Mouse (Mus musculus) left cerebral cortex, postnatal 4 days (tissue): ENCODE measurements at regions not wholly inside any gene's neighbourhood (a gene's known extent, or its start where the extent isn't known, plus 50 kb on each side); places are given as distances from the start of the nearest gene placed in this dataset.

Source experiments
- DNase-seq: peaks from one replicate; pipeline ENCODE4 v3.0.0-alpha.2; 2022
- intact Hi-C: fragments of 180-260 bp; cut with DNase I; formaldehyde crosslinking; loops from one replicate; pipeline ENCODE4 v1.15.1; 2025

DNA sequence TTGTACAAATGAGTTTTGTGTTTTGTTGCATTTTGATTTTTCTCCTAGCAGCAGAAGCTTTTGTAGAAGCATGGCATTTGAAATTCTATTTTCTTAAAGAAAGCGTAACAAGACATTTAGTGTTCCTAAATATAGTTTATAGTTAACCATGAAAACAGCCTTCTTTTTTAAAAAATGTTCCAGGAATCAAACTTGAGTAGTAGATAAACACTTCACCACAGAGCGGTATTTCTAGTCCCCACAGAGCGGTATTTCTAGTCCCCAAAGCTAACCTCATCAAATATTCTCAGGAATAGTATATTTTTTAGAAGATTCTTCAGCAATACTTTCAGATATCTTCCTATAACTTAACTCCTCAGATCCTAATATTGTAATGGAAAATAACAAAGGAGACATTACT lies 2146.6 kb downstream of the 9330182O14Rik start:
- intact Hi-C loops: no loop called here
- DNase-seq: no peak

DNA sequence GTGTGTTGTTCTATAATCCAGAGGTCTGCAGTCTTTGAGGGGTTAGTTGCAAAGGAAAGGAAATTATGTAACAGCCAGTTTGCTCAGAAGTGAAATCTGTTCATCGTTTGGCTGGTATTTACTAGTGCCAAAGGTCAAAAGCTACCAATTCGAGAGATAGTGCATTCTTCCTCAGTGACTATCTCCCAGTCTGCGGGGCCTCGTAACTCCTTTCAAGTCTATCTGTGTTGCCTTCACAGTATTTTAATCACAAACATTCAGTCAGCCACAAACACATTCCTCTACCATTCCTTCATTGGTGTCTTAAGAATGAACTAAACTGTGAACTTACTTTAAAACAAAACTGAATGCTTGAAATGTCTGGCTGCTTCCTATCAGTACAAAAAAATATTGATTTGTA lies 2162.2 kb downstream of the 9330182O14Rik start:
- intact Hi-C loops: no loop called here
- no peak for DNase-seq

DNA sequence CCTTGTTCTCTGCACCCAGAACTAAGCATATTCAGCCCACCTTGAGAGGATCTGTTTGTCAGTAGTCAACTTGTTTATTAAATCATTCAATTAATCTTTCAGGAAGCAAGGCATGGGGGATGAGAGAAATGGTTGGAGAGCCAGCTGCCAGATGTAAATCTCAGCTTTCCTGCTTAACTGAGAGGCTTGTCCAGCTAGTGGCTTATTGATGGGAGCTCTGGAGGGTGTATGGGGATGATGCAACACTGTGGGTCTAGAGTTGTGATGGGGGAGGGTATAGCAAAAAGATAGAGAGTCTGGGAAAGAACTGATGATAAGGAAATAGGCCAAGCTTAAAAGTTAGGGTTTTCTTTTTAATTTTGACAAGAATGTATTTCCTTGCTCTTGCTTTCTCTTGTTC lies 2163.3 kb downstream of the 9330182O14Rik start:
- intact Hi-C loops: no loop called here
- no peak for DNase-seq

DNA sequence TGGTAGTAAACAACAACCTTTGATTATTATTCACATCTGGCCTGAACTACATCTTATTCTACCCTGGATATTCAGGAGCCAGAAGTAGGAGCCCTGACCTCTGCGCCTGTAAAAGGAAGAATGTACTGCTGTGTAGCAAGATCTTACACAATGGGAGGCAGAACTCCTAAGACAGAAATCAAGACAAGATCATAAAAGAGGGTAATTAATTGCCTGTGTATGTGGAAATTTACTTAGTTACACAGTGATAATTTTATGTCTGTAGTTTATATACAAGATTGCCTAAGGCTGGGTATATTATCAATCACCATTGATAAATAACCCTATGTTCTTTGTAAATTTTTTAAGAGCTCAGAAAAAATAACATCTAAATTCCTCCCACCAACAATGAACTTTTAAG lies 2167.8 kb downstream of the 9330182O14Rik start:
- no peak for DNase-seq
- intact Hi-C loops: no loop called here

DNA sequence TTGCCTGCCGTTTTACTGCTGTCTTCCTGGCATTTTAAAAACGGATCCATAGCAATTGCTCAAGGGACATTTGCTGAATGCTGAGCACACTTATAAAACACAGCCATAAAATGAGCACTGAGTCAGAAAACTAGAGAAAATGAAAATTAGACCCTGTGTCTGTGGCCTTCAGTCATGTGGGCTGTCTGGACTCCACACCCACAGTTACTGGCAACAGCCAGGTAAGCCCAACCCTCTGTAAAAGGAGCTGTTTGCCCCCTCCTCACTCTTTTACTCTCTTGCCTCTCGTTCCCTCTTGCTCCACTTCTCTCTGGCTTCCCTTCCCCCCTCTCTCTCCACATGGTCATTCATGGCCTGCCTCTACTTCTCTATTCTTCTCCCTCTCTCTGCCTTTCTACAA lies 2169.9 kb downstream of the 9330182O14Rik start:
- intact Hi-C loops: no loop called here
- DNase-seq: no peak

DNA sequence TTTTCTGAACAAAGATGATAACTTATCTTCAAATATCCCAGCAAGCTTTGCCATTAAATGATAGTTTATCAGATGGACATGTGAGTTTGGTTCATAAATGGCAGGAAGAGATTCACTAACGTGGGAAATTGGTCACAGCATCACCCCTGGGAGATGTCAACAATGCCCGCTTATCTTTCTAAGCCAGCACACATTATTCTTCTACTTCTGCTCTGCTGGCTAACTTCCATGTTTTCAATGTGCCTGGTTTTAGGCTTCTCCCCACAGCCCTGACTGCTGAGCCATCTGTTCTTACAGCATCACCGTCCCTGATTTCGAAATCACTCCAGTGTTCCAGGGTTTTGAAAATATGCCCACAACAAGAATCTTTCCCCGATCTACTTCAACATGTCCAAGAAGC lies 2175.4 kb downstream of the 9330182O14Rik start:
- DNase-seq: peak; percentile 49
- intact Hi-C loops: no loop called here

DNA sequence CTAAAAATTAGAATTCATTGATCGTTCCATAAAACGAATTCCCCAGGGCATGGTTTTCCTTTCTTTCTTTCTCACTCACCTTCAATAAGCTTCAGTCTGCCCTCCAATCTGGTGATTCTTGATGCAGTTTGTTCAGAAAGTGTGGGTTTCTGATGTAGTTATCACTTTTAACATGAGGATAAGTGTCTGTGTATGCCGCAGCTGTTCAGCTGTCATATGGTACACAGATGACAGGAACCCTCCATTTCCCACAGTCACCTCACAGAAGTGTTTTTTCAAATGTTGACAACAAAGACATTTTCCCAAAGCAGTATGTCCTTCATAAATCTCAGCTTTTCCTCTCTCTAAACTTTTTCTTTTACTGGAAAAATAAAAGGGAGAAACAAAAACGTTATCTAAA lies 2177.0 kb downstream of the 9330182O14Rik start:
- intact Hi-C loops: no loop called here
- no peak for DNase-seq

DNA sequence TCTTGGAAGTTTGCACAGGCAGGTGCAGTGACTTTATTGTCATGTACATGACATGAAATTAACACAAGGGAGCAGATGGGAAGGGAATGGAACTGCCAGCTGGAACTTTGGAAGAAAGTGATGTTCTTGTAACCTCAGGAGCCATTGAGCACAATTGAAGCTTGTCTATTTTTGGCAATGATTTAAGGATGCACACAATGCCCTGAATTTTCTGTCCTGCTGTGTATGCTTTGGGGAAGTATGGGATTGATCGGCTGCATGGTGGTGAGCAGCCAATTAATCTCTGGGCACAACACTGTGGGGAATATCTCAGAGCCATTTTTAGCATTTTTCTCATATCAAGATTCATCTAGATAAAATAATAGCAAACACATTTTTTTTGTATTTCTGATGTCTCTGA lies 2186.2 kb downstream of the 9330182O14Rik start:
- intact Hi-C loops: no loop called here
- peak; percentile 16 for DNase-seq

DNA sequence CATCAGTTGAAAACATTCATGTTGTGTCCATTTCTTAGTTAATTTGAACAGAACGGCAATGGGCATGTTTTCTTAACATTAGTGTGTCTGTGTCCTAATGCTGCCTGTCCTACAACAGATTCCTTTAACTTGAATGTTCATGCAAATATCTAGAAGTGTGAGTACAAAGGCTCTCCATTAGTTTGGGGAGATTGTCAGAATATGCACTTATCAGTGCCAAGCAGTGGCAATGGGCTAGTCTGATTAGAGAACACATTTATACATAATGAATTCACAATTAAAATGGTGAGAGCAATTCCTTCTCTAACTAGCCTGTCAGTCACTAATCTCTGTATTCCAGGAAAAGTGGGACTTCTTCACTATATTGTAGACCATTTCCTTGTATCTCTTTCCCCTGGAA lies 2188.8 kb downstream of the 9330182O14Rik start:
- DNase-seq: no peak
- intact Hi-C loops: no loop called here

DNA sequence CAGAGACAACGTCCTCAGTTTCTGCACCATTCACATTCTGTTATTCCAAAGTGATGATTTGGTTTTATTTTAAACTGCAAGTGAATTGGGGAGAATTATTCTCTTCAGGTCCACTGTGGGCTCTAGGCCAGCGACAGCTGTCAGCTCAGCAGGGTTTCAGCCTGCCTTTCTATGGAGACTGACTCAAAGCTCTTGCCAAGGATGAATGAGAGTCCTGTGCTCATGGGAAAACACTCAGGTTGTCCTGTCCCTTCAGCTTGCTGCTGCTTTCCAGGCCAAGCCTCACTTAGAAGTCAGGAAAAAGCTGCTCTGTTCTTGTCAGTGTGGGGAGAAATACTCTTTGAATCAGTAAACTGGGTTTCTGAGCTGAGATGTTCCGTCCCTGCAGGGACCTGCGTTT lies 2191.1 kb downstream of the 9330182O14Rik start:
- DNase-seq: peak; percentile 94
- intact Hi-C loops: no loop called here

DNA sequence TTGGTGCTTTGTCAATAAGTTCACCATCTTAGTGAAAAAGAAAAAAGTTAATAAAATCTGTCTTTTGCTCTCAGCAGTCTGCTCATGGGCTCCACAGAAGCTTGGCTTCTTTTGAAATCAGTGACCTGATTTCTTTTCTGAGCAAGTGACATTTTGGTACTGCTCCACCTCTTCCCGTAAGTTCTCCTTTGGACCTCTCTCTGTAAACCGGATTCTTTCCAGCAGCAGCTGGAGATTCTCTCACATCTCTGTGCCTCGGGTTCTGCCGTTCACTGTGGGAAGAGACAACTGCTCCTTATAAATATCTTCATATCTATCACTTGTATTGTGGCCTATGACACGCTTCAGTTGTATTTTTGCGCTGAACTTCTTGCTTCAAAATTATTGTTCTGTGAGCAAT lies 2194.4 kb downstream of the 9330182O14Rik start:
- peak; percentile 8 for DNase-seq
- intact Hi-C loops: no loop called here

DNA sequence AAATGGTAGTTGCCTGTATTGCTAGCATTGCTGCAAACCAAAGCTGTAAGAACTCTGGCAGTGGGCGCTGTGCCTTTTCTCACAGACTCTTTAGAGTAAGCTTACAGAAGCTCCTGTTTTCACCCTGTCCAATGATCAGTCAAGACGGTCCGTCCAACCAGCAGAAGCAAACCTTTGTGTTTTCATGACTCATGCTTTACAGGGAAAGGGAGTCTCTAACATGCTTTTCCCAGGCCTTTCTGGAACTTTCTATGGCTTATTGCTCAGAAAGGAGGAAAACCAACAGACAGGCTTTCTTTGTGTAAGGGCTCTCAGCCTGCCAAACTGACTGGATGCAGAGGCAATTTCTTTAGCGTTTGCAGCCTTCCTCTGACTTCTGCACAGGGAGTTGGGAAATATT lies 2195.6 kb downstream of the 9330182O14Rik start:
- intact Hi-C loops: no loop called here
- peak; percentile 32 for DNase-seq

DNA sequence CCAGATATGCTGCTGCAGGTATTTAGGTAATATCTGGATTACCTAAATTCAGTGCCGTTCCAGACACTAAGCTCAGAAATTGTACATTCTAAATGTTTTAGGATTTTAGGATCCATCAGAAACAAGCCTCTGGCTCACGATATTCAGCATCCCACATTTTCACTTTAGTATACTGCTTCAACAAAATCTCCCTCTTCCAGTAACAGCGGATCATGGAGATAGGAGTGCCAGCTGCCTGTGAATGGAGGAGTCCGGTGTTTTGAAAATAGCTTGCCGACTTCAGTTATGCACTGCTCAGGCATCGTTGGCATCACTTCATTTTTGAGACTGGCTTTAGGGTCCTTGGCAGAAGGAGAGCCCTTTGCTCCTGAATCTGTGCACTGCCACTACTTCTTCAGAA lies 2199.5 kb downstream of the 9330182O14Rik start:
- intact Hi-C loops: no loop called here
- DNase-seq: no peak

DNA sequence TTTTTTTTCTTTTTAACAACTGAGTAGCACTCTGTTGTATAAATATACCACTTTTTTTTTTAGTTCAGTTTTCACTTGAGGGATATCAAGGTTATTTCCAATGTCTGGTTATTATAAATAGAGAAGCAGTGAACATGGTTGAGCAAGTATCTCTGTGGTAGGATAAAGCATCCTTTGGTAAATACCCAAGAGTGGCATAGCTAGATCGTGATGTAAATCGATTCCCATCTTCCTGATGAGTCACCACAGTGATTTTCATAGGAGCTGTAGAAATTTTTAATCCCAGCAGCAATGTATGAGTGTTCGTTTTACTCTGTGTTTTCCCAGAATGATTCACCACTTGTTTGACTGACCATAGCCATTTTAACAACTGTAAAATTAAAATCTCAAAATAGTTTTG lies 2212.0 kb downstream of the 9330182O14Rik start:
- intact Hi-C loops: no loop called here

DNA sequence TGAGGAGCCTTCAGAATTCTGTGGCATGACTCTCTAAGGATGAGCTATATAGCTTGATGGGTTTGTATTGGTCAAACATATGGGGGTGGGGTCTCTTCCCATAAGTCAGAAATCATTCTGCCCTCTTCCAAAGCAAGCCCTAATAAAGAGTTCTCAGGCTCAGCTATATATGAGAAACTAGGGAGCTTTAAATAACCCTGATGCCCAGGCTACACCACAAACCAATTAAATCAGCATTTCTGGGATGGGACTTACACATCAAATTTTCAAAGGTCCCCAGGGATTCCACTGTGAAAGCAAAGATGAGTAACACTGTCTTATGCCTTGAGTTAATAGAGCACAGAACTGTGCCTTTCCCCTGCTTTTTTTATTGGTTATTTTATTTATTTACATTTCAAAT lies 2227.7 kb downstream of the 9330182O14Rik start:
- intact Hi-C loops: no loop called here
- DNase-seq: no peak

More for the DNA sequence above, 2212.0 kb downstream of the 9330182O14Rik start:
- DNase-seq: no peak

DNA sequence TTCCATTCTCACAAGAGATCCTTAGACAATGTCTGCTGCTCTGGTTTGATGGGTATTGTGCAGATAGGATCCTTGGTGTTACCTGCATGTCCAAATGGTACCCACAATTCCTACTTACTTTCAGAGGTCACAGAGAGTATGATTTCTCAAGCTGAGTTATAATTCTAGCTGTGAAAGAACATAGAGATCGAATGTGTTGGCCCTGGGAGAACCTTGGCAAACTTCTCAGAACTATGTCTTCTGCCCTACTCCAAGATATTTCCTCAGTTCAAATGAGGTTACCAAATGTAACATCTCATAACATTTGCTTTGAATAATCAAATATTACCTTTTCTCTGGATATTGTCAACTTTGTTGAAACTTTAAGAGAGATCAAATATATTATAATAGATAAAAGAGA lies 2230.8 kb downstream of the 9330182O14Rik start:
- DNase-seq: no peak
- intact Hi-C loops: no loop called here

DNA sequence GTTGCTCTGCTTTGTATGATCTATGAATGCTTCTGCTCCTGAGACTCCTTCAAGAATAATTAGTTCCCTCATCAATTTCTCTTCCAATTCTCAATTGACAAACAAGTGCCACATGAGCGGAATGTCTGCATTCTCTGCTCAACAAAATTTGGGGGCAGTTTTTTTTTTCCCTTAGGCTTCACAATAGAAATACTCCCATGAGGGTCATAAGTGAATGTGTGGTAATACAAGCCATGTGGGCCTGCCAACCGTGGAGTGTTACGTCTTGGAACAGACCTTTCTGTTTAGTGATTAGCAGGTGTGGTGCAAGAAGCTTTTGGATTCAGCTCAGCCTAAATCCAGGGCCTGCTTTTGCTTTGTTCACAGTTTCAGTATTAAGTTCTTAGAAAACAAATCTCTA lies 2232.6 kb downstream of the 9330182O14Rik start:
- intact Hi-C loops: no loop called here

DNA sequence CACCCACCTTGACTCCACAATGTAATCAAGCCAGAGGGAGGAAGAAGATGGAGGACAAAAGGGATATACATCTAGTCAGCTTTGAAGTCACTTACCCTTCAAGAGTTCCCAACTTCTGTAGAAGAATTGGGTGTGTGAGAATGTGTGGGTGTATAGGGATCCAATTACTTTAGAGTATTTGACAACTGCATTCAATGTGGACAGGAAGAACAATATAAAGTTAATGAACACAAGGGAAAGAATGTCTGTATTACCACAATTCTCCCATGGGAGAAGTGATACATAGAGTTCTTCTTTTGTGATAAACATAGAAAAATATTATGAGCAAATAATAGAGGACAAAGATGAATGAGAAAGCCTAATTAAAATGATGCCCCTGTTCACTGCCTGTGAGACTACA lies 2235.4 kb downstream of the 9330182O14Rik start:
- DNase-seq: no peak
- intact Hi-C loops: no loop called here

More for the DNA sequence above, 2232.6 kb downstream of the 9330182O14Rik start:
- DNase-seq: no peak

DNA sequence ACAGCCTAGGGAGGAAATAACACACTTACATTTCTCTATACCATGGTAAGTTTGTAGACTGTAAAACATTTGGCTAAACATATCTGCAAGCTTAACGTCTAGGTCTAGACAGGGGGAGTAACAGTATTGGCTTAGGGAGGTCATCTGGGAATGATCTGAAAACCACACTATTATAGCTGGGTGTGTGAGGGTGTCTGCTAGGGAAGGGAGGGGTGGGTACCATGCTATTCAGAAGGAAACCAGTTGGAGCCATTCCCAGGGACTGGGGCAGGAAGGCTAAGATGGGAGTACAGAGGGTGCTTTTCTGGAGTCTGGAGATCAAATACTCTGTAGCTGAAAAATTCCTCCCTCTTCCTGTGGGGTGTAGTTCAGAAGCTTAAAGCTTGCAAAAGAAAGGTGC lies 2235.9 kb downstream of the 9330182O14Rik start:
- no peak for DNase-seq
- intact Hi-C loops: no loop called here

DNA sequence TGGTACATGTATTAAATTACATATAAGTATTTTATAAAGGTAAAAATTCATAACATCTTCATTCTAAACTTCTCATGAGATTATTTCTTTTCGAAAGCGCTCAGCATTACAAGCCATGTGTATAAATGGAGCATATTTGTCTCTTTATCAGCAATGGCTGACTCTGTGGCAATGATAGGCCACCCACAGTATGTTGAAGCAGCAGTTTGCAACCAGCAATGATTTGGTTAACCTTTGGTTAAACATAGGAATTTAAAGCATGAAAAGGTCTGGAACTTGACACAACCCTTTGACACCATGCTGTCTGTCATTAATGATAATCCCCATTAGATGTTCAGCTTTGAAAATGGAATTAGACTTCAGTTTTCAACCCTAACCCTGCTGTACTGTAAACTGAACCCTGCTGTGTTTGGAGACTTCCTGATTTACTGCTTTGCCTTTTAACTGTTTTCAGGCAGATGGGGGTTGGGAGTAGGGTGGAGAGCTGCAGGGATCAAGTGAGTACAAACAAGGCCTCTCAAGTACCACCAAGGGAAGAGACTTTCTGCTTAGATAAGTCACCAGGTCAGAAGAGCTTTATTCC lies 2238.6 kb downstream of the 9330182O14Rik start:
- intact Hi-C loops: no loop called here
- DNase-seq: no peak
